Mouse (Mus musculus): ENCODE measurements around the gene Endou.
A peak's percentile ranks its signal among the peaks of the same experiment; 100 is the strongest.

Endou gene

DNA sequence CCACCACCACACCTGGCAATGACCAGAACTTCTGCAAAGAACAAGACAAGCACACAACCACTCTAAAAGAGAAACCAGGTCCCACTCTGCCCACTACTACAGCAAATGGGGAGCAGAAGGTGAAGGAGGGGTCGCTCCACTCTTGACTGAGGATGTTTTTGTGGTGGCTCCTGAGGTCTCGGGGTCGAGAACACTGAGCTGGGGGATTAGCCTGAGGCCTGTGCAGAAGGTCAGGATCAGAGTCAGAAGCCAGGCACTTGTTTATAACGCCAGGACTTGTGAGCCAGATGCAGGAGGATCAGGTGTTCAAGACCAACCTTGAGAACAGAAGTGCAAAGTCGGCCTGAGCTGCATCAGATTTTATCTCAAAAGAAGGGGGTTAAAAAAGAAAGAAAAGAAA is 3.6 kb downstream of the Endou start:
- DNase-seq (ENCODE audit: low spot score in 2 of 2), result no peak

DNA sequence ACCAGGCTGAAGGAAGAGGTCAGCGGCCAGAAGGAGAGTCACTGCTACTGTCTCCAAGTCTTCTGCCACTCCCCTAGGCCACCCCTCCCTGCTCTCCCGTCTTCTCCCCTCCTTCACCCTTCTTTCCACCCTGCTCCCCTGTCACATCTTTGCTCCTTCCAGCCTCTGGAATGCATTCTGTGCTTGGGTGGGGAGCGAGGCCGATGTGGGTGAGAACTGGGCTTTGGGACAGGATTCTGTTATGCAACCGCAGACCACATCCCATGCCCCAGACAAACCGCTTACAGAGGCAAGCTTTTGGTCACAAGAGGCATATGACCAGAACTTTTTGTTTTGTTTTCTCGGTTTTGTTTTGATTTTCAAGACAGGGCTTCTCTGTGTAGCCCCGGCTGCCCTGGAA is 4.1 kb downstream of the Endou start:
- no peak for DNase-seq (ENCODE audit: low spot score in 2 of 2)

DNA sequence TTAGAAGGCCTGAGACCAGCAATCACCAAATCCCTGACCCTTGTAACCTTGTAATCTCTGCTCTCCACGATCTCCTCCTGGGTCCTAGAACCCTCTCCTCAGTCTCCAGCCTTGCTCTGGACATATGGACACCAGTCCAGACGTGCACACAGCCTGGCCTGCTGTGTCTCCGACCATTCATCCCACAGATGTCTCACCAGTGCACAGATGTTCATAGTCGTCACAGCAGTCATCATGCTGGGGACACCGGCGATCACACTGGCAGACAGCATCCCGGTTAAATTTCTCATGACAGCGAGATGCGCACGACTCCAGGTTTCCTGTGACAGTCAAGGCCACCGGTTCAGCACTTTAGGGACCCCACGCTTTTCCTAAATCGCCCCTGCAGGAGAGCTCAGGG is 4.8 kb downstream of the Endou start:
- no peak for DNase-seq (ENCODE audit: low spot score in 2 of 2)

DNA sequence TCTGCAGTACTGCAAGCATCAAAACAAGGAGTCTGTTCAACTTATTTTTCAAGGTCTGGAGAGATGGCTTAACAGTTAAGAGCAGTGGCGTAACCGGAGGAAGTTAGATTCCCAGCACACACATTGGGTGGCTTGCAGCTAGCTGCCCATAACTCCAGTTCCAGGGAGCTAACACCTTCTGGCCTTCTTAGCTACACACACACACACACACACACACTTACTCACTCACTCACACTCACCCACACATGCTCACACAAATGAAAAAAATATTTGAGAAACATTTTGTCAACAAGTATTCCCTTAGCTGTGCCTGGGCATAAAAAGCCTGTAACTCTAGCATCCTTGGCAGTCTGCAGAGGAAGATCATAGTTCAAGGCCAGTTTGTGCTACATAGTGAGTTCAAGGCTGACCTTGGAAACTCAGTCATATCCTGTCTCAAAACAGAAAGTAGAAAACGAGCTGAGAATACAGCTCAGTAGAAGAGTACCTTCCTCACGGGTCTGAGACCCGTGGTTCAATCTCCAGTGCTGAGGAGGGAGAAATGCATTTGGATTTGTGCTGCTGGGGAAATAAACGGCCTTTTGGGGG is 5.8 kb downstream of the Endou start:
- no peak for DNase-seq (ENCODE audit: low spot score in 2 of 2)

DNA sequence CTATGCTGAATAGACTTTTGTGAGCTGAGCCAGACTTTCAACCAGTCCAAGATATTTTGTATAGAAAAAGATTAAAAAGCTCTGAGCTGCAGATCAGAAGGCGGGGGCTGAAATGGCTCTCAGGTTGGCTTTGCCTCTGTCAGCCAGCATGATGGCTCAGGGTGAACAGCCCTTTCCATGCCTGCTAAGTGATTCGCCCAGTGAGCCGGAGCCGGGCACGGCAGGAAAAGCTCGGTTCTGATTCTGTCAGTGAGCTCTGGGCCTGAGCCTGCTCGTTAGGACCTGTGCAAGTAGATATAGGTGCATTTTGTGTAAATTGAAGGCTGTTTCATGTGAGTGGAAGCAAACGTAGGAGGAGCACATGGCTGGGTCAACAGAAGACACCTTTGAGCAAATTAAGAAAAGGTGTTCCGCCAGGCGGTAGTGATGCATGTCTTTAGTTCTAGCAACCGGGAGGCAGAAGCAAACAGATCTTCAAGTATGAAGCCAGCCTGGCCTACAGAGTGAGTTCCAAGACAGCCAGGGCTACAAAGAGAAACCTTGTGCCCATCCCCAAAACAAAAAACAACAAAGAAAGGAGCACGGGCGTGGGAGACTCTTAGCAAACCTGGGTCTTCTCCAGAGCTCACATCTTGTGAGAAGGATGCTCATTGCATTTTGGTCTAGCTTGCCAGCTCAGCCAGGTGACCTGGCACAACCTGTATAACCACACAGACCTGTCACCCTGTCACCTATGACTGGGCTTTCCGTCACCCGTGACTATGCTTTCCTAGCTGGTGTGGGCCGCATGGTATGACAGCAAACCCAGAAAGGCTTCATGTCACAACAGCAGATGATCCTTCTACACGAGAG is 6.6 kb downstream of the Endou start:
- no peak for DNase-seq (ENCODE audit: low spot score in 2 of 2)

DNA sequence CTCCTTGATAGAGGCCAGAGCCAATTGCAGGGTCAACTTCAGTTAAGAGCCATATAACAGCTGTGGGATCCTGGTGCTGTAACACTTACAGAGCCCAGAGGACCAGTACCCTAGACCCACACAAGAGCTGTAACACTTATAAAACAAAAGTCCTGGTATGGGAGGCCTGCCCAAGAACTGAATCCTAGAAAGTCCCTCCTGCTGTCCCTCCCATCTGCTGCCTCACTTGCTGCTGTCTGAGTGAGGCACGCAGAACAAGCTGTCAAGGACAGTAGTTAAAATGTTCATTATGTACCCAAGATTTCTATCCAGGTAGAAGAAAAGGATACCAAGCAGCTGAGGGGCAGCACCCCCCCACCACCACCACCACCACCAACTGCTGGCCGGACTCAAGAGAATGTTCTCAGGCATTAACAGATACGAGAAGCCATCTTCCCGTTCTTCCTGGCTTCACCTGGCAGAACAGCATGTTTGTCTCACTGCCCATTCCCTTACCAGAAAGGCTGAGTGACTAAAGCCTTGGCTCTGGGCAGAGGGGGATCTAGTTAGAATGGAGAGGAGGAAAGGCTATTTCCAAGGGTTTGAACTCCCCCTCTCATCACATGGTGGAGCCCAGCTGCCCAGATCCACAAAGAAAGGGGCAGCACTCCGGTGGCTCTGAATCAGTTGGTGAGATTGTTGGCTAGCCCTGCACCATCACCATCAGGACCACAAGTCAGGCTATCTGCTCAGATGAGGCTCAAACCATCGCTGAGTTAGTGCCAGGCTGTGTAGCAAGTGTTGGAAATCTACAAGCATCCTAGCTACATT is 7.4 kb downstream of the Endou start:
- no peak for DNase-seq (ENCODE audit: low spot score in 2 of 2)

DNA sequence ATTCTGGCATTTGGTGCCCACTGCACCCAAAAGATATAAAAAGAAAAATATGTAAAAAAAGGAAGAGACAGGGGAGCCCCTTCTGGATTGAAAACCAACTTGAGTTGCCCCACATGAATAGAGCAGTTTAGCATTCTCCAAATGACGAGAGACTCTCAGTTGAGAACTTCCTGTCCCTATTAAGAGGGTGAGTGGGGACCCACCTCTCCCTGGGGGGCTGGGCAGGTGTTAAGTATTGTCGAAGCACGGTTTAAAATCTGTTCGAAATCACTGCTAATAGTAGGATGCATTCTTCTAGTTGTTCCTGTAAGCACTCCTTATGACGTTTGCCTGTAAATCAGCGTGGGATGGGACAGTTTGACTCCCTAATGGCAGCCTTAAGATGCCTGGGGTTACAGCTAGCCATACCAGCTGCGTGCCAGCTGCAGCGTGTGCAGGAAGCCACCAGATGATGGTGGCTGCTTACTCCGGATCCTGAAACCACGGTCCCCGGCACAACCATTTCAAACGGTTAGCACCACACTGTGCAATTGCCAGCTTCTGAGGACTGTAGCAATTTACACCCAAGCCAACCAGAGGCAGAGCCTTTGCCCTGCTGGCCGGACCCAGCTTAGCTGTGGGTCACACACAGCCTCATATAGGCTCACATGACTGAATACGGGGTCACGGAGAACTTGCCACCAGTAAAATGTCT is 10.0 kb downstream of the Endou start:
- DNase-seq (ENCODE audit: low spot score in 2 of 2), result no peak

DNA sequence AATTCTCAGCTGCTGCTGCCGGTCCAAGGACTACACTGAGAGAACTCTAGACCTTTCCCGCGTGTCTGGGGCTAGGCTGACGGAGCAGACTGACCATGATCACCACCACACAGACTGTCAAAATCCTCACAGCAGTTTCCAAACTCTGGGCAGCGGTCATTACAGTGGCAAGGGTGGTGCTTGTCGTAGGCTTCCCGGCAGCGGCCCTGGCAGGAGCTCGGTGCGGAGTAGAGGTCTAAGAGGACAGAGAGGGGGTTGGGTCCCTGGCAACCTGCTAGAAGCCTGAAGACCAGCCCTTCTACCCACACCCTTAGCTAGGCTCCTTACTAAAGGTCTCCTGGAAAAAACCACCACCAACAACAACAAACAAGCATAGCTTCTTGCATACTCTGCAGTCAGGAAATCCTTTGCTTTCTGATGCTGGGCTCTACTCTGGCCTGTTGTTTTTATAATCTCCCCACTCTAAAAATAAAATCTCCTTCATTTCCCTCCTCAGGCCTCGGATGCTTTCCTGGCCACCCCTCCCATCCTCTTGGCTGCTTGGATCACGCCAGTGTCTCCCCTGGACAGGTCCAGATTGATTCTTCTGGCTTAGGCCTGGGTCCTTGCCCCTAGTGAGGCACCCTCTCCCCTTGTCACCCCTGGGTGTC is 11.0 kb downstream of the Endou start:
- DNase-seq (ENCODE audit: low spot score in 2 of 2), result no peak

DNA sequence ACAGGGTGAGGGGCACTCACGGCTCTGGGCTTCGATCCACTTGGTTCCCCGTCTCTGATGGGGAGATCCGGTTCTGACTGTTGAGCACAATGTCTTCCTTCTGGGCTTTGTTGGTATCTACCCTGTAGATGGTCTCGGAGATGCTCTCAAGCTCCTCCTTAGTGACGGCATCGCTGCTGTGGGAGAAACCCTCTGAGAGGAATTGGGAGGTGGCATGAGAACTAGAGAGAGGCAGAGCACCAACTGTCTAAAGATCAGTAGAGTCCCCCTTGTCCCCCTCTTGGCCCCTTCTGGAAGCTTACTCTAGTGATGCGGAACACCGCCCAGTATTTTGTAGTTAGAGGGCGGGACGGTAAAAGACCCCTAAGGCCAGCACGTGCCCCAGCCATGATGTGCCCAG is 11.6 kb downstream of the Endou start:
- no peak for DNase-seq (ENCODE audit: low spot score in 2 of 2)

DNA sequence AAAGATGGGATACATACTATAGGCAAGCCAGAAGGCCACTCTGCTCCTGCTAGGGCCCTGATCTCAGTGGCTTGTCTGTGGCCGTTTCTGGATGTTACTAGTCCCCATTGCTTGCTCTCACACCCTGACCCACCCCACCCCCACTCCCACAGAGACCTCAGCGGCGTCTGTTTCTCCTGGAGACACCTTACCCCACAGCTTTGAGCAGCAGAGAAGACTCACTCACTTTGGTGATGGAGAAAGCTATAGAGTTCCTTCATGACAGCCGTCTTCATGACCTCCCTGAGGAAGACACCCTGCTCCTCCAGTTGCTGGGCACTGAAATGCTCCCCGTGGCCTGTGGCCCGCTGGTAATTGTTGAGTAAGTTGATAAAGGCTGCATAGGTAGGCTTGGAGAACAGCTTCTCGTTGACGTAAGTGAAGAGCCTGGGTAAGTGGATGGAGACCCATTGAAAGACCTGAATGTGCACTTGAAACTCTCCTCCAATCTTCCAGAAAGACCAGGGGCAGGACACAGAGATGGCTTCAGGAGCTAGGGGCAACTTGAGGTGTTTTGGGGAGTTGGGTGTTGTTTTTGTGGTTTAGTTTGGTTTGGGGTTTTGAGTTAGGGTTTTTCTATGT is 12.5 kb downstream of the Endou start:
- no peak for DNase-seq (ENCODE audit: low spot score in 2 of 2)

DNA sequence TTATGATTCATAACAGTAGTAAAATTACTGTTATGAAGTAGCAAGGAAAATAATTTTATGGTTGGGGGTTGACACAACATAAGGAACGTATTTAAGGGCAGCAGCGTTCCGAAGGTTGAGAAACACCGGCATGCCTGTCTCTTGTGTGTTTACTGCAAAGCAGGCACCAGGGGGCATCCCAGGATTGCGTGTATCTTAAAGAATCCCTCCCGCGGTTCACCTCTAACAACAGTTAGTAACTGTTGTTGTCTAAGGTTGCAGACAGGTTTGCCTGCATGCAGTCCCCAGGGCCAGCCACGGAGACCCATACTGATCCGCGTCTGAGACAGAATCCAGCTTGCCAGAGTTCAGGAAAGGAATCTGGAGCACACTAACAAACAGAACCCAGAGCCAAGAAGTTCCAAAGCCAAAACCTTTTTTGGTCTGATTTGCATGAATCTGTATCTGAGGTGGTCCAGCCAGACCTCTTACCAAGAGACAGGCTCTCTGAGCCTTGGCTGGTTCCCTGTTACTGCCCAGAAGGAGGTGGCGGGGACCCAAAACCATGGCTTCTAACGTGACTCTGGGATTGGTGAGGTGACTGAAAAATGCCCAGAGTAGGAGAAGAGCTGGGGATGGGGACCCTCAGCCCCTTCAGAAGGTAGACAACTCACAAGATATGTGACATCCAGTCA is 13.1 kb downstream of the Endou start:
- DNase-seq (ENCODE audit: low spot score in 2 of 2), result peak; percentile 21 to 58

DNA sequence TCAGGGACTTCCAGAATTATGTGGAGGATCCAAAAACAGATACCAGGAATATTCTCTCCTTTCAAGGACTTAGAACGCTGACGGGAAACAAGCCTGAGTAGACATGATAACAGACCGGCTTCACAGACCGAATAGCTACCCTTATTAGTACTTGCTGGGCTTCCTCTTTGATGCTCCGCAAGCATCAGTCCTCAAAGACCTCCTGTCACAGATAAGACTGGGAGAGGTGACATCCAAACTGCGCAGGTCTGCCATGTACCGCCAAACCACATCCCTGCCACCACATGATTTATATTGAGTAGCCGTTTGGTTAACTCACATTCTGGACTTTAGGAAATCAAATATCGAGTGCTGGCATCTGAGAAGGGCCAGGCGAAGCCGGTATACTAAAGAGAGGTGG is 14.4 kb downstream of the Endou start:
- DNase-seq (ENCODE audit: low spot score in 2 of 2), result no peak

DNA sequence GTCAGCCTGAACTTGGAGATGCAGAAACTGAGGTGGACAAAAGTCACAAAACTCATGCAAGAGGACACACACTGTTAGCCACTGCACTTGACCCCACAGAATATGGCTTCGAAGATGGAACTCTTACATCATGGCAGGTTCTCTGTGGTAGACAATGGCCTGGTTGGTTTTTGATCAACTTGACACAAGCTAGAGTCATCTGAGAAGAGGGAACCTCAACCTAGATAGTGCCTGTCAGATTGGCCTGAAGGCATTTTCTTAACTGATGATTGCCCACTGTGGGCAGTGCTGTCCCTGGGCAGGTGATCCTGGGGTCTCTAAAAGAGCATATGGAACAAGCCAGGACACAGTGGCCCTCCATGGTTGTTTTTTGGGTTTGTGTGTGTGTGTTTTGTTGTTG is 15.4 kb downstream of the Endou start:
- no peak for DNase-seq (ENCODE audit: low spot score in 2 of 2)

DNA sequence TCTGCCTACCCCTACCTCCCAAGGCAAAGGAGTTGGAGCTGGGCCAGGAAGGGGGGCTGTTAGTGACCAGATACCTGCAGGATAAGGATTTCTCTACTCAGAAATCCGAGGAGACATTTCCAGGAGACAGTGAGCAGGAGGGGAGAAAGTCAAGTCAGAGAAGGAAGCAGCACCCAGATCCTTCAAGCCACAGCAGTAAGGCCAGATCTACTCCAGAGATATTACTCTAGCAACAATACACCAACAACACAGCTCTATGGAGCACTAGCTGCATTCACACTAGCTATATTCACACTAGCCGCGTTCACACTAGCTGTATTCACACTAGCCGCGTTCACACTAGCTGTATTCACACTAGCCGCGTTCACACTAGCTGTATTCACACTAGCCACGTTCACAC is 16.1 kb downstream of the Endou start:
- DNase-seq (ENCODE audit: low spot score in 2 of 2), result no peak

DNA sequence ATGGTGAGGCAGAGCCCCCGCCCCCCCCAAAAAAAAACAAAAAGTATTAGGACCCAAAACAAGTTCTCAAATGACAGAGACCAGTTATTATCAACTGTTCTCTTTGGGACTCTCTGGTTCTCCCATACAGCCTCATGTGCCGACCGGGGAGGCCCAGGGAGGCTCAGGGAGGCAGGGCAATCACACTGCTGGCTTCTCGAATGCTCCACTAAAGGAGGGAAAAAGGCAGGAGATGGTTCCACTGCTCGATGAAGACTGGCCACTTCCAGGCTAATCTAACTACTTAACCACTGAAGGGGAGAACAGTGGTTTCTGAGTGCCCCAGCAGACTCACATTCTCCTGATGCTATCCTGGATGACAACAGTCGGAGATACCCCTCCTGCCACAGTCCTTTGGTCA is 18.6 kb downstream of the Endou start:
- DNase-seq (ENCODE audit: low spot score in 2 of 2), result no peak

DNA sequence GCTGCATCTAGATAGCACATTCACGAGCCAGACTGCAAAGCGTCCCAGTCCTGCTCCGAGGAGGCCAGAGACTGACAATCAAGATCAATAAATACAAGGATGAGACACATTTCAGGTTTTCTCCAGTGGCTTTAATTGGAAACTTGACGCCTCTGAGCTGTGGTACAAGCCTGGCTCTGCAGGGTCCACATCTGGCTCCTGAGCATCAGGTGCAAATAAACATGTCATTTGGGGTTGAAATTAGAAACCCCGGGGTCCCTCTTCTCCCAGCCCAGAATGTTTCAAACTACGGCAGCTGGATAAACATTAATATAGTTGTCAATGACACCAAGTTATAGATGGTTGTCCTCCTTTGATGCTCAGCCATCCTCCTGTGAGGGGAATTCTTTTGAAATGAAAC is 20.2 kb downstream of the Endou start:
- no peak for DNase-seq (ENCODE audit: low spot score in 2 of 2)

DNA sequence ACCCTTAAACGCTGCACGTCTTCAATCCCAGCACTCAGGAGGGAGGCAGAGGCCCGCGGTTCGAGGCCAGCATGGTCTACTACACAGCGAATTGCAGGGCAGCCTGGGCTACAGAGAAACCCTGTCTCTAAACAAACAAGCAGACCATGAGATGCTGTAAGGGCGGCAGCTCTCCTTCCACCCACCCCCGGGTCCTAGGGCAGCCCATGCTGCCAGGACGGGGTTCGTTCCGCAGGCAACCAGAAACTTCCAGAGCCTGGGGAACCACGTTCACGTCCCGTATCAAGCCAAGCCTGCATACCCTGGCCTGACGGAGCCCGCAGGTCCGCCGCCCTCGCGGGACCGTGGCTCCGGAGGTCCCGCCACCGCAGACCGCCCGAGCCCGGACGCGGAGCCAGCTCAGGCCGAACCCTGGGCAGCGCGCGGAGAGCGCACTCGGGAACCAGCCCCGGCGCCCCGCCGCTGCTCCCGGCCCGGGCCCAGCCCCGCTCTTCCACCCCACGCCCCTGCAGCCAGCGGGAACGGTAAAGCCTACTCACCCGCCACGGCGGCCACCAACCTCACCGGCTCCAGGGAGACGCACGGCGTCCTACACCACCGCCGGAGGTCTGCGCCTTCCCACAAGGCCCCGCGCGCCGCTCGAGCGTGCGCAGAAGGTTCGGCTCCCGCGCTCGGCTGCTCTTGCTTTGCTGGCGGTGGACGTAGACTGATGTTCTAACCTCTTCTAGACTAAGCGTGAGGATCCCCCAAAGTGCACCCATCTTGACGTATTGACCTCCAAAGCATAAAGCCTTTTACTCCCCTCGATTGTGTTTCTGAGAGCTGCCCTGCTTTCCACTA is 25.7 kb downstream of the Endou start, which contains the start of gene Rpap3:
Rpap3 (minus strand) TSS at position 615 of the 840 bp plus-strand sequence.
- DNase-seq (ENCODE audit: low spot score in 2 of 2), result peak; percentile 64 to 78

DNA sequence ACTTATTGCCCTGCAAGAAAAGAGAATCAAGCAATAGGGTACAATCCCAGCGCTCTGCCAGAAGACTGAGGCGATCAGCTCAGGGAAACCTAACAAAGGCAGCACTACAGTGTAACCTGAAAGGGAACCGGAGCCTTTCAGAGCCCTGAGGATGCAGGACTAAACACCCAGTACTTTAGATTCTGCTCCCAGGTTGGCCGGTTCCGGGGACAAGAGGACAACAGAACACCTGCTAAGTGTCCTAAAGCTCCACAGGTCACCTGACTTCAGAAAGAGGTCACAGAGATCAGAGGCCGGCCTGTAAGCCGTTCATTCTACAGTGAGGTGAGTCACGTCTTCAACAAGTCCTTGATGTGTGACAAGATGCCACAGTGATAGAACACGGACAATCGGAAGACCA is 34.5 kb downstream of the Endou start:
- no peak for DNase-seq (ENCODE audit: low spot score in 2 of 2)

DNA sequence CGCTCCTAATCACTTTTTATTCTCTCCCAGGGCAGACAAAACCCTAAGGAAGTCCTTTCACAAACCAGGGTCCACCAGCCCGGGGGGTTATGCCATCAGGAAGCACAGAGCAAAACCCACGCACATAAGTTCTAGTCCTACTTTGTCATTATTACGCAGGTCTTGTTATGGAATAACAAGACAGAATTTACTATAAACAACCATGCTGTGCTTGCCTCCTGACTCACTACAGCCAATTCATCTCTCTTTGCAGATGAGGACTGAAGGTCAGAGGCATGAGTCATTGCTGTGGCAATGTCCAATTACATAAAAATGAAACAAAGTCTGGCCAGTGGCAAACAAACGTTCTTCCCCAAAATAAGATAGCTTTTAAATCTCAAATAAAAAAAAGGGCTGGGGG is 37.7 kb downstream of the Endou start:
- DNase-seq (ENCODE audit: low spot score in 2 of 2), result no peak

DNA sequence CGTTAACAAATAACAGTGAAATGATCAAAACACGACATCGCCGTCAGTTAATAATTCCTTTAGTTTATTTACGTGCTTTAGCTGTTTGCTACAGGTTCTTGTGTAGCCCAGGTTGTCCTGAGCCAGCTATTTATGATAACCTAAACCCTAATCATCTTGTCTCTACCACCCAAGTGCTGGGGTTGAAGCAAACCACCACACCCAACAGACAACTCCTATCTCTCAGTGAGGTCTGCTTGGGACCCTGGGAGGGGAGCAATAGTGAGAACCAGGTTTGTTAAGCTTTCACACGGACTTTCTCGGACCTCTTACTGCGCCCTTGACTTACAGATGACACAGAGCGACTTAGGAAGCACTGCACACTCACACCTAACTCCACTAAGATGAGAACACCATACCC is 47.0 kb downstream of the Endou start:
- no peak for DNase-seq (ENCODE audit: low spot score in 2 of 2)

Measured in spleen, postnatal 14 days (tissue).